Mouse (Mus musculus): ENCODE results near the gene Ncan.
"Not testable (repeated sequence)": the region's sequence is repeated elsewhere in the genome, so short reads cannot be mapped to it uniquely, and the experiment has no call there.

Gene Ncan

GRCm38 (mm10) chr8:70084191-70085065, 36.2 kb downstream of the Ncan start:
- DNase-seq (ENCODE audit: low spot score in 2 of 2), result no peak

- peak in 1 of 2 experiments; percentile 40 for DNase-seq (ENCODE audit: low spot score in 2 of 2)
These were observed 37.4 kb downstream of the Ncan start, which contains the start of gene Hapln4 for GRCm38 (mm10) chr8:70083285-70083684. TSS of gene Hapln4 (plus strand) at chr8:70083457.

- DNase-seq (ENCODE audit: low spot score in 2 of 2), result no peak
These were observed 38.7 kb downstream of the Ncan start for GRCm38 (mm10) chr8:70081976-70082375.

- DNase-seq (ENCODE audit: low spot score in 2 of 2), result no peak
These were observed 47.0 kb downstream of the Ncan start for GRCm38 (mm10) chr8:70073682-70074081.

GRCm38 (mm10) chr8:70073120-70073519, 47.6 kb downstream of the Ncan start:
- DNase-seq (ENCODE audit: low spot score in 2 of 2), result no peak

GRCm38 (mm10) chr8:70072441-70073069, 48.1 kb downstream of the Ncan start, which contains the start of gene Tm6sf2:
TSS of gene Tm6sf2 (plus strand) at chr8:70072924.
- peak in 1 of 2 experiments; percentile 26 for DNase-seq (ENCODE audit: low spot score in 2 of 2)

GRCm38 (mm10) chr8:70071836-70072440, 48.7 kb downstream of the Ncan start:
- no peak for DNase-seq (ENCODE audit: low spot score in 2 of 2)

- DNase-seq (ENCODE audit: low spot score in 2 of 2), result no peak
These were observed 63.0 kb downstream of the Ncan start for GRCm38 (mm10) chr8:70057721-70058120.

GRCm38 (mm10) chr8:70050434-70050833, 70.2 kb downstream of the Ncan start:
- DNase-seq (ENCODE audit: low spot score in 2 of 2), result not testable (repeated sequence)

GRCm38 (mm10) chr8:70049662-70050061, 71.0 kb downstream of the Ncan start:
- no peak for DNase-seq (ENCODE audit: low spot score in 2 of 2)

GRCm38 (mm10) chr8:70043996-70044395, 76.7 kb downstream of the Ncan start:
- no peak for DNase-seq (ENCODE audit: low spot score in 2 of 2)
